Mouse (Mus musculus): ENCODE data around the gene Dgat2.

The Dgat2 gene

DNA sequence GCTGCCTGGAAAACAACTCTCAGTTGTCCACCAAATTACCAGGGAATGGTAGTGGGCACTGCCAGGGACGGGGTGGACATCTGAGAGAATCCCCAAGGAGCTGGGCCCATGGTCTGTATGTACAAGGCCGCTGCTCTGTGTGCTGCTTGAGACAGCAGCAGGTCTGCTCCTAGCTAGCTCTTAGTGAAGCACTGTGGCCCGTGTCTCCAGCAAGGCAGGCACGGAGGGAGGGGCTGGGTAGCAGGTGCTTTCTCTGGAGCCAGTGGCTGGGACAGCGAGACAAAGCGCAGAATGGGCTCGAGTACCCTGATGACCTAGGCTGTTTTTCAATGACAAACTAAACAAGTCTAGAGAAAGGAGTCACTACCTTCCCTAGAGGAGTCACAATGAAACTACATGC is 21.5 kb downstream of the Dgat2 start:
- no peak for DNase-seq

DNA sequence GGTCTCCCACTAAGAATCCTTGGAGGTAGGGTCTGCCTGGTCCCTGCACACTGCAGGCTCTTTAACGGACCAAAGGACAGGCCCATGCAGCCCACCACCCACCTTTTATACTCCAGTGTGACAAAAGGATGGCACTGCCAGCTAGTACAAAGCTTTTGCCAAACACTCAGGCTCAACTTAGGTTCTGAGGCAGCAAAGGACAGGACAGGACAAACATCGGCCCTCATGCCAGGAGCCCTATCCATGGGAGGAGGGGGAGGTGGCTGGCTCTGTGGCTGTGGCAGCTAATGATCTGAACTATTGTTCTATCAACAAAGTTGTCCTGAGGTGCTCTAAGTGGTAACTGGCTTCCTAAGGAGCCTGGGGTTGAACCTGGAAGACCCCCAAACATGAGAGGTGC is 23.1 kb downstream of the Dgat2 start:
- no peak for DNase-seq

DNA sequence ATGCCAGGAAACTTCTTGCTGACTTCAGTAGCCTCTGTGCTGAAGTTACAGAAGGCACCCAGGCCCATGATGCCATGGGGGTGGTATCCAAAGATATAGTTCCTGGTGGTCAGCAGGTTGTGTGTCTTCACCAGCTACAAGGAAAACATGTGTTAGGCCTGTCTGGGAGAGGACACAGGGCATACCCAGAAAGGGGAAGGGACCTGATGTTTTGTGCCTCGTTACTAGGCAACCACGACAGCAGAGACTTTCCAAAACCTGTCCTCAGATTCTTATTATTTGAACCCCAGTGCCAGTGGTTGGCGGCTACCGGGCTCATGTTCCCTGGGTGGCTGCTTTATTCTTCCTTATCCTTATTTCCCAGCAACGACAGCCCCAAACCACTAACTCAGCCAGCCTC is 23.6 kb downstream of the Dgat2 start:
- no peak for DNase-seq

DNA sequence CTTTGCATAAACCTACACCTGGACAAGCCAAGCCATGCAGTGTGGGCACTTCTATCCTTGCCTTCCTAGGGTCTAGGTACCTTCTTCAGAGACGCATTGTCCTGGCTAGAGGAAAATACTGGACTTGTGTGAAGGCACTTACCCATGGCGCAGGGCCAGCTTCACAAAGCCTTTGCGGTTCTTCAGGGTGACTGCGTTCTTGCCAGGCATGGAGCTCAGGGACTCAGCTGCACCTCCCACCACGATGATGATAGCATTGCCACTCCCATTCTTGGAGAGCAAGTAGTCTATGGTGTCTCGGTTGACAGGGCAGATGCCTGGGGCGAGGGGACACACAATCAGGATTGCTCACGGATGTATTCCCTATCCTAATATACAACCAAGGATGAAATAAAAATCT is 24.5 kb downstream of the Dgat2 start:
- no peak for DNase-seq

- no peak for DNase-seq
Observed at GRCm38 (mm10) chr7:99156737-99157136, 25.8 kb downstream of the Dgat2 start.

DNA sequence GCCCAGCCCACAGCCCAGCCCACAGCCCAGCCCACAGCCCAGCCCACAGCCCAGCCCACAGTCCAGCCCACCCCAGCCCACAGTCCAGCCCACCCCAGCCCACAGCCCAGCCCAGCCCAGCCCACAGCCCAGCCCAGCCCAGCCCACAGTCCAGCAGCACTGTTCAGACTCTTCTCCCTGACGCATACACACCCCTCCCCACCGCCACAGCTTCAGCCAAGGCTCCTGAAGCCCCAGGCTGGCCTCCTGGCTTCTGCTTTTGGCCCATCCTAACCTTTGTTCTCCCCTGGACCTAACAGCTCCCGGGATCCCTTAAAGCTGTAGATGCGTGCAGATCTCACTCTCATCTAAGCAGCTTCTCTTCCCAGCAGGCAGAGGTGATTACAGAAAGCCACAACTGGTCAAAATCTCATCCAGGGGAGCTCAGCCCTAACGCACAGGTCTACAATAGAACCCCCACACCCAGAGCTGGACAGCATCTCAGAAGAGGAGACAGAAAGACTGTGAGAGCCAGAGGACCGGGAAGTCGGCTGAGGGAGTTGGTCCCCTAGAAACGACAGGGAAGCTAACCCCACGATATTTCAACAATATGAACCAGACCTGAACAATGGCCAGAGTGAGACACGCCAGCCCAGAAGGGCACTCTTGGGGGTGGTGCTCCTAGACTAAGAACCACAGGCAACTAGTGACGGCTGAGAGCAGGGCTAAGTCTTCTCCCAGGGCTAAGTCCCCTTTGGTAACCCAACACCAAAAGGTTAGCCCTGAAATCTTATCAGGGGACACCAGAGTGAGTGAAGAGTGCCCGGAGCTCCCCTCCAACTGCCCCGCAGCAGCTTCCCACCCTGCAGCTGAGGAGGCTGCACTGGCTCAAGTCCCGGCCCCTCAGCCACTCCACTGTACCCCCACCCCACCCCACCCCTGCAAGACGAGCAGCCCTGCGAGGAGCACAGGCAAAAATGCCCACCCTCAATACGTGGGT is 26.9 kb downstream of the Dgat2 start:
- no peak for DNase-seq

GRCm38 (mm10) chr7:99154648-99155151 is 27.8 kb downstream of the Dgat2 start:
- DNase-seq: no peak

DNA sequence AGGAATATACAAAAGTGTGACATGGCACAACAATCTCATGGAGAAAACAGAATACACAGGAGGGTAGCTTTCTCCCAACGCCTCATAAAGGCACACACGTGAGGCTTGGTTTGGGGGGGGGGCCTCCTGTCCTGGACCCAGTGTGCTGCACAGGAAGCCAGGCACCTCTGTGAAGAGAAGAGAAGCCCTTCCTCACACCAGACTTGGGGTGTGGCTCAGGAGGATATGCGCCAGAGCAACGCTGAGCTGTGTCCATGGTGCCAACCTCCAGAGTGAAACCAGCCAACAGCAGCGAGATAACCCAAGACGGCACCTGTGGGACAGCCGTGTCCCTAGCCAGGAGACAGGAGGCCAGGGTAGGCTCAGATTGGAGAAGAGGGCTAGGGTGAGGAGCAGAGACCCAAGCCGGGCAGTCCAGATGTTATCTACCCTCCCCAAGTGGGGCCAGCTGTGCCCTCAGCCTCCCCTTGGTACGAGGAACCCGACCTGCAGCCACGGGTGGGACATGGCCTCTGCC is 28.8 kb downstream of the Dgat2 start:
- no peak for DNase-seq

DNA sequence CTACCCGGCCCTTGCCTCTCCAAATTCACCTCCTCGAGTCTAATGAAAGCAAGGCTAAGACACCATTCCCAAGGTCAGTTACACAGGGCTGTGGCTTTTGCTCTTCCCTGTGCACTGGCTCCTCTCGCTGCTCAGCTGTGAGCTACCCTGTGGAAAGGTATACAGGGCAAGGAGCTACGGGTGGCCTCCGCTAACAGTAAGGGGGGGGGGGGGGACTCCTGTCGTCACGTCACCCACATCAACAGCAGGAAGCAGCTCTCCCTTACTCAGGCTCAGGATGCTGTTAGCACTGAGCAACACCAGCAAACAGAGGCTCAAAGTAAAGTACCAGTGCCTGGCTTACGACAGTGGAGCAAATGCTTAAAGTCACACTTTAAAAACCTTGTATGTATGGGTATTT is 29.8 kb downstream of the Dgat2 start:
- DNase-seq: no peak

DNA sequence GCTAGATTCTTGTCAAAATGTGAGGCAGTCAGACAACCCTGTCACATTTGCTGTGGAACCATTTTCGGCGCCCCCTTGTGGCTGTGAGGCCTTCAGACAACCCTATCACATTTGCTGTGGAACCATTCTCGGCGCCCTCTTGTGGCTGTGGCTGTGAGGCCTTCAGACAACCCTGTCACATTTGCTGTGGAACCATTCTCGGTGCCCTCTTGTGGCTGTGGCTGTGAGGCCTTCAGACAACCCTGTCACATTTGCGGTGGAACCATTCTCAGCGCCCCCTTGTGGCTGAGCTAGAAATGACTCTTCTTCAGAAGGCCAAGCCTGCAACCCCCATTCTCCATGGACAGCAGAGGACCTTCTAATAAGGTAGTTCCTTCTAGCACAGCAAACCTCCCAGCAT is 31.2 kb downstream of the Dgat2 start:
- peak; percentile 97 for DNase-seq

DNA sequence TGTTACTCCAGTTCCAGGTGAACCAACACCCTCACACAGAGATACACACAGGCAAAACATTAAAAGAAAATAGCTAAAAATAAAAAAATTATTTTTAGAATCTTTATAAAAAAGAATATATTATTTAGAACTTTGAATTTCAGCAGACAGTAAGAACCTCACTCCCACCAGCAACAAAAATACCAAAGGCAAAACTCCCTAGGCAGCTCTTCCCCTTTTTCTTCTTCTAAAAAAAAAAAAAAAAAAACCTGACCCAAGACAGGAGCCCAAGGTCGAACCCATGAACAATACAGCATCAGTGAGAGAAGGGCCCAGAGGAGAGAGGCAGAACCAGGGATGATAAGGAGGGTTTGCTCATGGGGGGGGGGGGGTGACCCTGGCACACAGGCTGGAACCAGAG is 33.5 kb downstream of the Dgat2 start:
- DNase-seq: no peak

DNA sequence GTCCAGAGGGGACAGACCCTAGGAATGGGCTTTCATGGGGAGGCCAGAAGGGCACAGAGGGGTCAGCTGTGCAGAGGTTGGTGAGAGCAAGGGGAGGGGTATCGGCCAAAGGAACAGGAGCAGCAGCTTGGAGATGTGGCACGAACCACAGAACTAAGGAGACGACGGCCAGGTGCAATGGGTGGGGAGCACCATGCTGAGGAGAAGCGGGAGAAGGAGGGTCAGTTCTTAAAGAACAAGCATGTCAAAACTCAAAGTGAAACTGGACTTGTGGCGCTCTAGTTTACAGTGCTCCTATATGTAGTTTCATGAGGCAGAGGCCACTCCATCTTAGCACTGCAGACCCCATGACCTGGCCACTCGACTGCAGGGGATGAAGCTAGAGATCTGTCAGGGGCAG is 35.0 kb downstream of the Dgat2 start:
- no peak for DNase-seq

GRCm38 (mm10) chr7:99146906-99147305 is 35.6 kb downstream of the Dgat2 start:
- no peak for DNase-seq

DNA sequence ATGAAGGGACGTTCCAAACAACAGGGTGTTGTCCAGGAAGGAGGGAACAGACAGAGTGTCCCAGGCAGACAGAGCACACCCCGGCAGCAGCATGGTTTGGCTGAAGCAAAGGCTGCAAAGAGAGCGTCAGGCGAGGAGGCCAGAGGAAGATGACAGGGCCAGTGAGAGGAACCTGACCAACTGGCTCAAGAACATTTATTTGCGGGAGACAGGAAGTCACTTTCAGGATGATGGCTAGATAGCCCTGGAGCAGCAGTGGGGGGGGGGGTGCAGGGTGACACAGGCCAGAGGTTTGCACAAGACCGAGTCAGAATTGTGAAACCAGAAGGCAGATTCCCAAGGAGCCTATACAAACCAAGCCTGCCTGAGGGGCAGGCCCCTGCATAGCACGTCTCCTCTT is 36.5 kb downstream of the Dgat2 start:
- DNase-seq: no peak

DNA sequence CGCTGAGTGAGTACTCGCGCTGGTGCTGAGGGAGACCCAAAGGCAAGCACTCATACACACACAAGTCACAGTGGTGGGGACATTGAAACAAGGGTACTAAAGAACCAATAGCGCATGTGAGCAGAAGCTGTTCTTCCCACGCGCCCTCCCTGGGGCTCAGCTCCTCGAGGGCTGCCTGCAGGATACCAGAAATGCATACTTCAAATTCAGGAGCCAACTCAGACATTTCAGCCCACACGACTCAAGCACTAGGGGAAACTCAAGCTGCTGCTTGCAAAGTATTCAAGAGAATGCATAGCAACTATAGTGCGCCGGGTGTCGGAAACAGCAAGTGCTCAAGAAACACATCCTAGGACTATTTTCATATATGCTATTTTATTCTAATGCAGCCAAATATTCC is 37.9 kb downstream of the Dgat2 start:
- DNase-seq: no peak

- no peak for DNase-seq
Observed at GRCm38 (mm10) chr7:99143244-99143643, 39.3 kb downstream of the Dgat2 start.

- peak; percentile 53 for DNase-seq
Observed at GRCm38 (mm10) chr7:99141919-99142606, 40.5 kb downstream of the Dgat2 start.

GRCm38 (mm10) chr7:99140984-99141918 is 41.3 kb downstream of the Dgat2 start, which contains the start of gene Uvrag:
Gene Uvrag, minus strand, starts transcription at chr7:99141141.
- peak; percentile 100 for DNase-seq

- no peak for DNase-seq
Observed at GRCm38 (mm10) chr7:99140511-99140910, 42.0 kb downstream of the Dgat2 start.

- DNase-seq: peak; percentile 51
Observed at GRCm38 (mm10) chr7:99139841-99140491, 42.6 kb downstream of the Dgat2 start.

GRCm38 (mm10) chr7:99137541-99137940 is 45.0 kb downstream of the Dgat2 start:
- DNase-seq: no peak

- DNase-seq: no peak
Observed at GRCm38 (mm10) chr7:99136789-99137188, 45.7 kb downstream of the Dgat2 start.
